Comparison of ENCODE assay signal across 20 mouse cellular contexts in the genomic region with DNA sequence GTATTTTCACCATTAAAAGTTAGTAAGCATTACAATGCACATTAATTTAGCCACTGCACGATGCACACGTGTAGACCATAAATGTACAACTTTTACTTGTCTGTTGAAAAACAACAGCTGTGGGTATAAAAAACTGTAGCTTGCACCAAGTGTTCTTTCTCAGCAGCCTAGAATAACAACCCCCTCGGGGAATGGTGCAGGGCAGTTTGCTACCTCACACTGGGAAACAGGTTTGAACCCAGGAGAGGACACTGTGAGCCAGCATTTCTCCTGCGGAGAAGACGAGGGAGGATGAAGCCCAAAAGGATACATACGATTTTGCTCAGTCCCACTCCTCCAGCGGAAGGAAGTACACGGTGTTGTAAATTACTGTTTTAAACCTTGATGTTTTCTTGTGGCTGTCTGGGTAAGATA.
DNase-seq lines count a peak whose midpoint lies in the region; ATAC-seq and TF ChIP-seq lines count a peak whose summit lies in the region.
"Had no signal": no experiment of that assay in that cellular context is flagged by ENCODE, and none has a peak within 500 bp of the region (broad histone marks: within the 10 kb centered on the region; RNA-seq: fewer than 3 reads in every experiment).

No protein-coding gene starts in this region.

- WGBS in kidney, embryonic 16.5 days, result 43% methylated on average over 8 of the region's 8 CpGs
- 77% methylated on average over 8 of the region's 8 CpGs for WGBS in forebrain, postnatal 0 days

- H3K9me3 ChIP-seq in kidney, embryonic 16.5 days (ENCODE audit: low read length), result no peaks in the 10 kb centered on the region
- H3K9me3 ChIP-seq in forebrain, postnatal 0 days (ENCODE audit: low read length), result no peaks in the 10 kb centered on the region
- H3K9me3 ChIP-seq: embryonic facial prominence, embryonic 10.5 days; forebrain, embryonic 12.5 days; heart, embryonic 10.5 days; hindbrain, embryonic 12.5 days; liver, embryonic 12.5 days; midbrain, embryonic 12.5 days; neural tube, embryonic 12.5 days had no signal

- ATAC-seq in kidney, embryonic 16.5 days (ENCODE audit: low FRiP score, low TSS enrichment), result peak; percentile 65; the same call in 1 of the 2 replicates
- peak; percentile 40; the same call in 1 of the 2 replicates for ATAC-seq in granulocyte monocyte progenitor cell, adult 5-6 weeks (replicated peaks; ENCODE audit: poor library complexity, severe bottlenecking)
- no peak for ATAC-seq in forebrain, postnatal 0 days
- ATAC-seq: inflammation-experienced regulatory T-cells, adult 6 months; liver, embryonic 12.5 days had no signal

- no peak overlapping the region for H3K4me3 ChIP-seq in kidney, embryonic 16.5 days (ENCODE audit: low read length)
- H3K4me3 ChIP-seq in forebrain, postnatal 0 days (ENCODE audit: low read depth, low read length), result no peak overlapping the region
- H3K4me3 ChIP-seq: embryonic facial prominence, embryonic 10.5 days; forebrain, embryonic 12.5 days; heart, embryonic 10.5 days; hindbrain, embryonic 12.5 days; liver, embryonic 12.5 days; midbrain, embryonic 12.5 days; neural tube, embryonic 12.5 days had no signal

- H3K9ac ChIP-seq in kidney, embryonic 16.5 days (replicated peaks; ENCODE audit: low read length), result no peak overlapping the region
- no peak overlapping the region for H3K9ac ChIP-seq in forebrain, postnatal 0 days
- H3K9ac ChIP-seq: forebrain, embryonic 12.5 days; hindbrain, embryonic 12.5 days; liver, embryonic 12.5 days; midbrain, embryonic 12.5 days; neural tube, embryonic 12.5 days had no signal

- H3K36me3 ChIP-seq in kidney, embryonic 16.5 days (ENCODE audit: insufficient read depth, low read length), result no peaks in the 10 kb centered on the region
- no peaks in the 10 kb centered on the region for H3K36me3 ChIP-seq in forebrain, postnatal 0 days (ENCODE audit: insufficient read depth)
- H3K36me3 ChIP-seq: embryonic facial prominence, embryonic 10.5 days; forebrain, embryonic 12.5 days; heart, embryonic 10.5 days; hindbrain, embryonic 12.5 days; liver, embryonic 12.5 days; midbrain, embryonic 12.5 days; neural tube, embryonic 12.5 days had no signal

- H3K4me1 ChIP-seq in kidney, embryonic 16.5 days (ENCODE audit: insufficient read depth, low read length), result 0 out of 2 replicates have a peak, but pooled peaks cover 2% of the 10 kb centered on the region
- H3K4me1 ChIP-seq in forebrain, postnatal 0 days (ENCODE audit: insufficient read depth), result no peaks in the 10 kb centered on the region
- H3K4me1 ChIP-seq: embryonic facial prominence, embryonic 10.5 days; forebrain, embryonic 12.5 days; hindbrain, embryonic 12.5 days; liver, embryonic 12.5 days; midbrain, embryonic 12.5 days; neural tube, embryonic 12.5 days had no signal

- H3K27ac ChIP-seq in kidney, embryonic 16.5 days (ENCODE audit: low read length), result peak overlapping the region; percentile 54; the same call in 1 of the 2 replicates
- H3K27ac ChIP-seq in forebrain, postnatal 0 days (ENCODE audit: low read depth, low read length), result no peak overlapping the region
- H3K27ac ChIP-seq: embryonic facial prominence, embryonic 10.5 days; forebrain, embryonic 12.5 days; heart, embryonic 10.5 days; hindbrain, embryonic 12.5 days; liver, embryonic 12.5 days; midbrain, embryonic 12.5 days; neural tube, embryonic 12.5 days had no signal

- H3K4me2 ChIP-seq in kidney, embryonic 16.5 days (replicated peaks; ENCODE audit: low read depth, low read length), result no peak overlapping the region
- no peak overlapping the region for H3K4me2 ChIP-seq in forebrain, postnatal 0 days (ENCODE audit: low read depth)
- H3K4me2 ChIP-seq: forebrain, embryonic 12.5 days; hindbrain, embryonic 12.5 days; liver, embryonic 12.5 days; midbrain, embryonic 12.5 days; neural tube, embryonic 12.5 days had no signal

- DNase-seq in kidney, postnatal 25 days, result no peak
- peak; percentile 16 for DNase-seq in right cerebral cortex, adult 18-20 months
- no peak for DNase-seq in right cerebral cortex, postnatal 4 days
- DNase-seq in forebrain, postnatal 0 days, result no peak
- DNase-seq in layer of hippocampus, adult 9-10 months (ENCODE audit: low spot score), result no peak
- DNase-seq: adrenal gland, adult 2 months; cerebellum, adult 8-10 months; lung, adult 2 months; spleen, adult 18-20 months; thymus, postnatal 14 days had no signal

- no peak for TF ChIP-seq CTCF in forebrain, postnatal 0 days (IDR thresholded peaks at IDR 0.05; ENCODE audit: low read depth)

- no peaks in the 10 kb centered on the region for H3K27me3 ChIP-seq in kidney, embryonic 16.5 days (ENCODE audit: insufficient read depth, low read length)
- no peaks in the 10 kb centered on the region for H3K27me3 ChIP-seq in forebrain, postnatal 0 days (ENCODE audit: insufficient read depth, low read length)
- H3K27me3 ChIP-seq: forebrain, embryonic 12.5 days; hindbrain, embryonic 12.5 days; liver, embryonic 12.5 days; midbrain, embryonic 12.5 days; neural tube, embryonic 12.5 days had no signal
